Mouse (Mus musculus) thymus, adult 2 months (tissue): ENCODE data around the gene Plk5. TPM values are rescaled to one million over a fixed set of nuclear protein-coding genes. Genes with fewer than 3 reads are reported as not detected.

Source experiments
- DNase-seq: peaks from one replicate; pipeline ENCODE4 v3.0.0; 2021
- H3K27ac ChIP-seq: fragments of 200-500 bp; 2 replicates; pipeline ENCODE4 v1.5.1; 2012; ENCODE audit warnings: low read length, control low read depth; ENCODE audit not compliant: control insufficient read depth, insufficient read depth
- H3K27me3 ChIP-seq: fragments of 200-500 bp; 2 replicates; pipeline ENCODE4 v1.6.1; 2012; ENCODE audit warnings: mild to moderate bottlenecking, low read length, moderate library complexity, mixed read lengths; ENCODE audit not compliant: control insufficient read depth, insufficient read depth
- H3K36me3 ChIP-seq: fragments of 200-500 bp; 2 replicates; pipeline ENCODE4 v1.6.1; 2012; ENCODE audit warnings: mild to moderate bottlenecking, low read length, moderate library complexity; ENCODE audit not compliant: control insufficient read depth, insufficient read depth
- H3K4me1 ChIP-seq: fragments of 200-500 bp; replicated peaks from 2 replicates; pipeline ENCODE4 v1.6.1; 2012; ENCODE audit warnings: low read length; ENCODE audit not compliant: control insufficient read depth, insufficient read depth
- H3K4me3 ChIP-seq: fragments of 200-500 bp; 2 replicates; pipeline ENCODE4 v1.5.1; 2012; ENCODE audit warnings: mild to moderate bottlenecking, low read length, control low read depth, moderate library complexity; ENCODE audit not compliant: control insufficient read depth, insufficient read depth
- CTCF ChIP-seq: fragments of 200-500 bp; IDR thresholded peaks from 2 replicates; pipeline ENCODE4 v1.5.1; 2012; ENCODE audit warnings: mild to moderate bottlenecking, control low read depth, low read length, moderate library complexity, borderline replicate concordance; ENCODE audit not compliant: control insufficient read depth, poor library complexity, insufficient read depth; ENCODE audit errors: extremely low read depth
- POLR2A ChIP-seq: fragments of 200-500 bp; IDR thresholded peaks from 2 replicates; pipeline ENCODE4 v1.6.1; 2012; ENCODE audit warnings: mild to moderate bottlenecking, low read length, control low read depth, moderate library complexity; ENCODE audit not compliant: control insufficient read depth, poor library complexity, insufficient read depth; ENCODE audit errors: extremely low read depth
- WGBS: fragments of 180-500 bp; shearing (Covaris S2); methylation state at CpG from one replicate; pipeline ENCODE4 v1.1.7; 2018; 5-methylcytosine and 5-hydroxymethylcytosine counted together
- polyA plus RNA-seq: library from polyadenylated mRNA; depleted of rRNA; stranded (reverse); fragments of >200 nt; gene quantifications from 2 replicates; pipeline ENCODE4 v1.2.3, GENCODE M21; 2012

Gene Plk5
- polyA plus RNA-seq, 1 experiment = 0.22 TPM

- peaks cover 16% of the 10 kb centered on the region for H3K4me1 ChIP-seq
- peaks cover 28% of the 10 kb centered on the region for H3K27me3 ChIP-seq
- H3K27ac ChIP-seq = no peak overlapping the region
- 12% methylated on average over 17 of the region's 17 CpGs for WGBS
- H3K36me3 ChIP-seq = no peaks in the 10 kb centered on the region
- DNase-seq = no peak
- no peak overlapping the region for H3K4me3 ChIP-seq
- TF ChIP-seq POLR2A = no peak
- no peak for TF ChIP-seq CTCF
These were observed 8.7 kb upstream of the Plk5 start for GRCm38 (mm10) chr10:80347514-80347967.

GRCm38 (mm10) chr10:80348244-80348781, 7.9 kb upstream of the Plk5 start, which contains the start of gene Adamtsl5:
TSS of gene Adamtsl5 (minus strand) at chr10:80348412.
- peak within 1 kb of the TSS; percentile 20 for H3K4me3 ChIP-seq
- H3K36me3 ChIP-seq = no peaks in the 10 kb centered on the region
- WGBS = 4% methylated on average over 42 of the region's 42 CpGs
- peaks cover 21% of the 10 kb centered on the region for H3K27me3 ChIP-seq
- H3K4me1 ChIP-seq = peaks cover 14% of the 10 kb centered on the region
- TF ChIP-seq CTCF (peak; percentile 96), POLR2A (no peak)
- H3K27ac ChIP-seq = no peak within 1 kb of the TSS
- DNase-seq = peak; percentile 66

- WGBS = 47% methylated on average over 26 of the region's 26 CpGs
- Histone ChIP-seq H3K36me3 (no peaks in the 10 kb centered on the region), H3K4me1 (peaks cover 11% of the 10 kb centered on the region), H3K27ac (no peak overlapping the region), H3K27me3 (peaks cover 18% of the 10 kb centered on the region), H3K4me3 (no peak overlapping the region)
- TF ChIP-seq CTCF (no peak), POLR2A (no peak)
- no peak for DNase-seq
These were observed 7.3 kb upstream of the Plk5 start for GRCm38 (mm10) chr10:80348981-80349380.

- no peak overlapping the region for H3K4me3 ChIP-seq
- TF ChIP-seq CTCF = peak; percentile 92
- 0 out of 2 replicates have a peak, but pooled peaks have one; percentile 14 for TF ChIP-seq POLR2A
- H3K4me1 ChIP-seq = peaks cover 6% of the 10 kb centered on the region
- H3K27me3 ChIP-seq = peaks cover 11% of the 10 kb centered on the region; the same call in 1 of the 2 replicates
- DNase-seq = peak; percentile 86
- H3K27ac ChIP-seq = no peak overlapping the region
- 5% methylated on average over 7 of the region's 7 CpGs for WGBS
- no peaks in the 10 kb centered on the region for H3K36me3 ChIP-seq
These were observed 6.0 kb upstream of the Plk5 start for GRCm38 (mm10) chr10:80350292-80350691.

- peaks cover 18% of the 10 kb centered on the region; the same call in 1 of the 2 replicates for H3K27me3 ChIP-seq
- H3K4me3 ChIP-seq = no peak overlapping the region
- DNase-seq = no peak
- TF ChIP-seq POLR2A (no peak), CTCF (no peak)
- 0 out of 2 replicates have a peak, but pooled peaks cover 4% of the 10 kb centered on the region for H3K4me1 ChIP-seq
- H3K27ac ChIP-seq = no peak overlapping the region
- no peaks in the 10 kb centered on the region for H3K36me3 ChIP-seq
- WGBS = 42% methylated on average over 11 of the region's 11 CpGs
These were observed 4.4 kb upstream of the Plk5 start for GRCm38 (mm10) chr10:80351896-80352295.

- Histone ChIP-seq H3K4me1 (0 out of 2 replicates have a peak, but pooled peaks cover 4% of the 10 kb centered on the region), H3K27ac (no peak overlapping the region), H3K27me3 (peaks cover 19% of the 10 kb centered on the region), H3K36me3 (no peaks in the 10 kb centered on the region), H3K4me3 (no peak overlapping the region)
- 50% methylated on average over 8 of the region's 8 CpGs for WGBS
- no peak for DNase-seq
- no peak for TF ChIP-seq POLR2A
- TF ChIP-seq CTCF = no peak
These were observed 3.5 kb upstream of the Plk5 start for GRCm38 (mm10) chr10:80352727-80353126.

- 30% methylated on average over 9 of the region's 9 CpGs for WGBS
- Histone ChIP-seq H3K27me3 (peaks cover 18% of the 10 kb centered on the region), H3K4me3 (no peak overlapping the region), H3K27ac (no peak overlapping the region), H3K4me1 (no peaks in the 10 kb centered on the region), H3K36me3 (no peaks in the 10 kb centered on the region)
- DNase-seq = no peak
- TF ChIP-seq CTCF = no peak
- TF ChIP-seq POLR2A = no peak
These were observed 828 bp upstream of the Plk5 start for GRCm38 (mm10) chr10:80355431-80355830.
